Mouse (Mus musculus): Measurements from ENCODE around the gene Cox6b1. TPM values are rescaled to one million over a fixed set of nuclear protein-coding genes. Genes with fewer than 3 reads are reported as not detected.

Cox6b1 gene
- total and polyA plus RNA-seq, 2 experiments from 2014 or later: 292 to 1,225 TPM

DNA sequence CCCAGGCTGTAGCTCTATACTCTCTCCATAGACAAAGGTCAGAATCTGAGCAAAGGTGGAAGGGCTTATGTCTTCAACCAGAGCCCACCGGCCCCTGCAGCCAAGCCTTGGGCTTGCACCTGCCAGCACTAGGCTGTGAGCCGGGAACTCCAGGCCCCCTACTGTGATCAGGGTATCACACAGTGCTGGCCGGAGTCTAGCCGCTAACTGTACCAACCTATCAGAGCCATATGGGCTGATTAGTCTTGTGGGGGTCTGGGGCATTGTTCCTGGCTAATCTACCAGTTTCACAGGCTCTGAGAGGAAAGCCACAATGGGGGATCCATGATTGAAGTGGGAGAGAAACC is 34.4 kb downstream of the Cox6b1 start:
- peaks cover 8% of the 10 kb centered on the region for H3K4me1 ChIP-seq (ENCODE audit: insufficient read depth)
- no peak overlapping the region for H3K4me2 ChIP-seq (ENCODE audit: low read depth)
- WGBS: 16% methylated on average over 4 of the region's 4 CpGs
- H3K9me3 ChIP-seq (ENCODE audit: low read length): no peaks in the 10 kb centered on the region
- H3K27ac ChIP-seq (ENCODE audit: low read depth, low read length): no peak overlapping the region
- peaks cover 2% of the 10 kb centered on the region; the same call in 1 of the 2 replicates for H3K36me3 ChIP-seq (ENCODE audit: insufficient read depth)
- ATAC-seq: no peak
- H3K9ac ChIP-seq: no peak overlapping the region
- no peak overlapping the region for H3K4me3 ChIP-seq (ENCODE audit: low read depth, low read length)
- DNase-seq: no peak
- no peak for TF ChIP-seq CTCF (IDR thresholded peaks at IDR 0.05; ENCODE audit: low read depth)
- no peaks in the 10 kb centered on the region for H3K27me3 ChIP-seq (ENCODE audit: insufficient read depth, low read length)

DNA sequence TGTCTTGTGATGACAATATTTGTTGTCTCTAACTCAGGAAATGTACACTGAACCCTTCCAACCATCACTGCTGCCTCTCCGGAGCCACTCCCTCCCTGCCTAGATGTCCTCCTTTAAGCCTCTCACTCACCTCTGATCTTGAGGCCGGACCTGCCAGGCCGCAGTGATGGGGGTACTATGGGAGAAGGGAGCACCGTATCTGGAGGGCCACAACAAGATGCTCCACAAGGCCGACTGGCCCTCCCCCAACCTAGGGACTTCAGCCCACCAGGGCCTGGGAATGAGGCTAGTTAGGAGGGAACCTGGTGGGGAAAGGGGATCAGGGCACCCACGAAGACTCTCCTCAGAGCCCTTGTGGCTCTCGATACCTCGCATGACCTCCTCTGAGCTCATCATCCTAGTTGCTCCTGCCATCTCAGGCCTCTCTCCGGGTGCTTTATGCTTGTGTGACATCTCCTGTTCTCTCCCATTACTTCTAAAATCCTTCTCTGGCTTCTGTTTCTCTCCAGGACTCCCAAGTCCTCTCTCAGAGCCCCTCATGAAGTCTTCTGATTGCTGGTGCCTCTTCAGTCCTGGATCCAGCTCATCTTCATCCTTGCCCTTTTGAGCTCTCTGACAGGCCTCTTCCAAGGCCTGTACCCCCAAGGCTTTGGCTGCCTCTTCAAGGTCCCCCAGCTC is 34.9 kb downstream of the Cox6b1 start:
- H3K4me1 ChIP-seq (ENCODE audit: insufficient read depth): peaks cover 8% of the 10 kb centered on the region
- 85% methylated on average over 9 of the region's 9 CpGs for WGBS
- no peak overlapping the region for H3K4me3 ChIP-seq (ENCODE audit: low read depth, low read length)
- no peak overlapping the region for H3K9ac ChIP-seq
- DNase-seq (no peak), ATAC-seq (no peak)
- peaks cover 4% of the 10 kb centered on the region; the same call in 1 of the 2 replicates for H3K36me3 ChIP-seq (ENCODE audit: insufficient read depth)
- H3K27ac ChIP-seq (ENCODE audit: low read depth, low read length): no peak overlapping the region
- TF ChIP-seq CTCF (IDR thresholded peaks at IDR 0.05; ENCODE audit: low read depth): no peak
- no peaks in the 10 kb centered on the region for H3K27me3 ChIP-seq (ENCODE audit: insufficient read depth, low read length)
- H3K4me2 ChIP-seq (ENCODE audit: low read depth): no peak overlapping the region
- no peaks in the 10 kb centered on the region for H3K9me3 ChIP-seq (ENCODE audit: low read length)

DNA sequence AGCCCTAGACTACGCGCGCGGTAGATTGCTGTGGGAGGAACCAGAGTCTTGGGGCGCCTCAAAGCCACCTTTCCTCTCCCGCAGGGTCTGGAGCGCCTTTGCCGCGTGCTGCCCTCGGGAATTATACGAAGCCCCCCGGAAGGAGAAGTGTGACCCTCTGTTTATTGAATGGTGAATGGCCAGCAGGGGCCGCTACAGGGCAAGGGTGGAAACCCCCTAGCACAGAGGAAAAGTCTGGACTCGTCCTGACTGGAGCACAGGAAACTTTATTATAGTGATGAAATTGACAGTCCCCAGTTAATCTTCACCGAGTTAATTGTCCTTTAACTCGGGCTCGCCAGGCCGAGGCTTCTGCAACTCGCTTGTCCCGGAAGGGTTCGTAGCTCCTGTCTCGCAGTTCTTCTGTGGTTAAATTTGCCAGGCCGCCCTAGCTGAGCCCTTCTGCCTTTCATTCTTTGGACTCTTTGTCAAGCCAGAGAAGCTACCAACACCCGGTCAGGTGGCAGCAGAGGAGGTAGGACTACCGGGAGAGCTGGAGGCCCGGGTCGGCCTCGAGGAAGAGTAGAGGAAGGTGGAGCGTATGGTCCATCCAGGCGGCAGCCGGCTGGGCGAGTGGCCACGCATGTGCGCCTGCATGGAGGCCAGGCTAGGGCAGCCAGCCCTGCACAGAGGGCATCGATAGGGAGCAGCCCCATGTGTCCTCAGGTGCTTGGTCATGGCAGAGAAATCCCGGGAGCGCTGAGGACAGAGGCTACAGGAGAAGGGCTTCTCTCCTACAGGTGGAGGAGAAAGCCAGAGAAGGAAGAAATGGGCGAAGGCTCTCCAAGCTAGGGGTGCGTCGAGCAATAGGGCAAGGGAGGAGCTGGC is 36.3 kb downstream of the Cox6b1 start:
- peak overlapping the region; percentile 93 for H3K9ac ChIP-seq
- H3K27me3 ChIP-seq (ENCODE audit: insufficient read depth, low read length): no peaks in the 10 kb centered on the region
- H3K36me3 ChIP-seq (ENCODE audit: insufficient read depth): peaks cover 18% of the 10 kb centered on the region
- H3K4me1 ChIP-seq (ENCODE audit: insufficient read depth): peaks cover 8% of the 10 kb centered on the region
- H3K4me3 ChIP-seq (ENCODE audit: low read depth, low read length): peak overlapping the region; percentile 97
- no peaks in the 10 kb centered on the region for H3K9me3 ChIP-seq (ENCODE audit: low read length)
- WGBS: 31% methylated on average over 38 of the region's 40 CpGs
- peak; percentile 89 for TF ChIP-seq CTCF (IDR thresholded peaks at IDR 0.05; ENCODE audit: low read depth)
- peak overlapping the region; percentile 81 for H3K4me2 ChIP-seq (ENCODE audit: low read depth)
- DNase-seq (peak; percentile 90), ATAC-seq (peak; percentile 71)
- H3K27ac ChIP-seq (ENCODE audit: low read depth, low read length): peak overlapping the region; percentile 97

- TF ChIP-seq CTCF (IDR thresholded peaks at IDR 0.05; ENCODE audit: low read depth): no peak
- H3K4me1 ChIP-seq (ENCODE audit: insufficient read depth): peaks cover 8% of the 10 kb centered on the region
- WGBS: 2% methylated on average over 47 of the region's 68 CpGs
Observed at GRCm38 (mm10) chr7:30588676-30589434, 37.1 kb downstream of the Cox6b1 start, which contains the start of gene Kmt2b. Gene Kmt2b, minus strand, starts transcription at chr7:30588726.

DNA sequence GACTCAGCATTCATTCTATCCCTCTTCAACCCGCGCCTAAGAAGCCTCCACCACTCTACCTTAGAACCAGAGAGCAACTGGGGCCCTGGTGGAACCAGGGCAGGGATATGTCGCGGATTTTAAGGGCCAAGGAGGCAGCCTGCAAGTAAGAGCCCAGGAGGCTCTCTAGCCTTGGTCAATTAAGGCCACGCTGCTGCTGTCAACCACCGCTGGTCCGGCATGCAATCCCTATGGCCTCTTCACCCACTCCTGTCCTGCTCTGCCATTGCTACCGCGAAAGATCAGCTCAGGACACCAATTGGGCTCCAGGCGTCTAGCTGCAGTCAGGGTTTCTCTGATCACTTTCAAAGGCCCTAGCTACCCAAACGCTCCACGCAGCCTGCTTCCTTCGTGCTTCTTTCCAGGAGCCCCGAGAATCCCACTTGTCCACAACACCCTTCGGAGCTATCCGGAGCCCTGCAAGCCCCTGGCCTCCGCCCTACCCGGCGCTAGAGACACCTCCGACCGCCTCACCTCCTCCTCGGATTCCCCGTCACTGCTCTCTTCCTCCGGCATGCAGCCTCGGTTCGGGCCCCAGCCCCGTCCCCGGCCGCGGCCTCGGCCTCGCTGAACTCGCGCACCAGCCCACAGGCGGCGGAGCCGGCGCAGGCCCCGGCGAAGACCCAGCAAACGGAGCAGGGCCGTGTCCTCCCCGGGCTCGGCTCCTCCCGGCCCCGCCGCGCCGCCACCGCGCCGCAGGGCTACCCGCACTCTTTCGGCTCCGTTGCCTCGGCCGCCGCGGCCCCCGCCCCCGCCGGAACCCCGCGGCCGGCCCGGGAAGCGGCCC is 37.9 kb downstream of the Cox6b1 start:
- DNase-seq (peak; percentile 36), ATAC-seq (peak; percentile 38)
- H3K27me3 ChIP-seq (ENCODE audit: insufficient read depth, low read length): no peaks in the 10 kb centered on the region
- H3K9me3 ChIP-seq (ENCODE audit: low read length): no peaks in the 10 kb centered on the region
- peak overlapping the region; percentile 93 for H3K9ac ChIP-seq
- WGBS: 2% methylated on average over 56 of the region's 67 CpGs
- peak overlapping the region; percentile 81 for H3K4me2 ChIP-seq (ENCODE audit: low read depth)
- peaks cover 34% of the 10 kb centered on the region for H3K36me3 ChIP-seq (ENCODE audit: insufficient read depth)
- H3K4me3 ChIP-seq (ENCODE audit: low read depth, low read length): peak overlapping the region; percentile 97
- peaks cover 8% of the 10 kb centered on the region for H3K4me1 ChIP-seq (ENCODE audit: insufficient read depth)
- peak overlapping the region; percentile 97 for H3K27ac ChIP-seq (ENCODE audit: low read depth, low read length)
- no peak for TF ChIP-seq CTCF (IDR thresholded peaks at IDR 0.05; ENCODE audit: low read depth)

More at GRCm38 (mm10) chr7:30588676-30589434, 37.1 kb downstream of the Cox6b1 start, which contains the start of gene Kmt2b:
- H3K9me3 ChIP-seq (ENCODE audit: low read length): no peaks in the 10 kb centered on the region
- H3K4me2 ChIP-seq (ENCODE audit: low read depth): peak within 1 kb of the TSS; percentile 81
- H3K4me3 ChIP-seq (ENCODE audit: low read depth, low read length): peak within 1 kb of the TSS; percentile 97
- ATAC-seq: peak; percentile 93
- no peaks in the 10 kb centered on the region for H3K27me3 ChIP-seq (ENCODE audit: insufficient read depth, low read length)
- peaks cover 26% of the 10 kb centered on the region for H3K36me3 ChIP-seq (ENCODE audit: insufficient read depth)
- peak; percentile 97 for DNase-seq
- peak within 1 kb of the TSS; percentile 93 for H3K9ac ChIP-seq
- H3K27ac ChIP-seq (ENCODE audit: low read depth, low read length): peak within 1 kb of the TSS; percentile 97

DNA sequence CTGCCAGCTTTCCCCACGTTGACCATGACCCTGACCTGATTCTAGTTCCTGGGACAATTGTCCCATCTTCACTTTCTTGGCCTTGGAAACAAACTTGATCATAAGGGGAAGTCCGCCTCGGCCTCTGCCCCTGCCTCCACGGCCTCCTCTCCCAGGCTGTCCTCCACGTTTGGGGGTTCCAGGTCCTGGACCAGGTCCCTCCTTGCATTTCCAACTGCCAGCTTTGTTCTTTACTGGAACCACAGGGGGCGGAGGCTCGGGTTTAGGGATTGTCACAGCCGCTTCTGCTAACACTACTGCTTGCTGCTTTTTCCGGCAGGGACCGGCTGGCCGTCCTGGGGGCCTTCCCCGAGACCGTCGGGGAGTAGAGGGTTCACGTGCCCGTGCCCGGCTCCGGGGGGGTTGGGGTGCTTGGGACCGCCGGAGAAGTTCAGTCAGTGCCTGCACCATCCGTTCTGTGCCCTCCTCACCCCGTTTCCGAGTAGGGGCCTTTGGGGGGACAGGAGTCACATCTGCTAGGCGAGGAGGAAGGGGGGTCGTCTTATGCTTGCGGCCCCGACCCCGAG is 39.4 kb downstream of the Cox6b1 start:
- Histone ChIP-seq H3K4me3 (ENCODE audit: low read depth, low read length) (no peak overlapping the region), H3K4me2 (ENCODE audit: low read depth) (peak overlapping the region; percentile 81; the same call in 1 of the 2 replicates)

More for the DNA sequence above, 39.4 kb downstream of the Cox6b1 start:
- peaks cover 8% of the 10 kb centered on the region for H3K4me1 ChIP-seq (ENCODE audit: insufficient read depth)
- WGBS: 89% methylated on average over 28 of the region's 28 CpGs
- no peaks in the 10 kb centered on the region for H3K27me3 ChIP-seq (ENCODE audit: insufficient read depth, low read length)
- H3K9me3 ChIP-seq (ENCODE audit: low read length): no peaks in the 10 kb centered on the region
- ATAC-seq: no peak
- H3K9ac ChIP-seq: no peak overlapping the region
- no peak overlapping the region for H3K27ac ChIP-seq (ENCODE audit: low read depth, low read length)
- H3K36me3 ChIP-seq (ENCODE audit: insufficient read depth): peaks cover 49% of the 10 kb centered on the region
- no peak for TF ChIP-seq CTCF (IDR thresholded peaks at IDR 0.05; ENCODE audit: low read depth)
- DNase-seq: no peak
